Mouse (Mus musculus): ENCODE results near the gene Alms1. TPM values are rescaled to one million over a fixed set of nuclear protein-coding genes. Genes with fewer than 3 reads are reported as not detected.

Gene Alms1
- polyA plus RNA-seq (2015; fragmentation: Nextera tagmentation; extraction: Ambion mirVana), result 5.2 and 5.9 TPM in 2 replicates

GRCm38 (mm10) chr6:85587396-85588143 lies at the start of gene Alms1:
Gene Alms1 (plus strand): TSS chr6:85587531.
- Histone ChIP-seq H3K9me3 (no peaks in the 10 kb centered on the region), H3K4me3 (peak within 1 kb of the TSS; percentile 63), H3K4me1 (peaks cover 27% of the 10 kb centered on the region), H3K4me2 (peak within 1 kb of the TSS; percentile 71), H3K36me3 (replicated peaks) (no peaks in the 10 kb centered on the region), H3K9ac (peak within 1 kb of the TSS; percentile 62), H3K27me3 (replicated peaks) (no peaks in the 10 kb centered on the region), H3K27ac (peak within 1 kb of the TSS; percentile 80)
- peak; percentile 98 for ATAC-seq (replicated peaks)
- under 1% methylated on average over 59 of the region's 59 CpGs for WGBS

GRCm38 (mm10) chr6:85543351-85544175 lies 43.8 kb upstream of the Alms1 start:
- no peaks in the 10 kb centered on the region for H3K27me3 ChIP-seq (replicated peaks)
- no peaks in the 10 kb centered on the region for H3K9me3 ChIP-seq
- H3K36me3 ChIP-seq (replicated peaks), result no peaks in the 10 kb centered on the region
- H3K9ac ChIP-seq, result no peak overlapping the region
- ATAC-seq (replicated peaks), result no peak
- H3K4me2 ChIP-seq, result no peak overlapping the region
- no peak overlapping the region for H3K27ac ChIP-seq
- H3K4me1 ChIP-seq, result no peaks in the 10 kb centered on the region
- WGBS, result 78% methylated on average over 10 of the region's 10 CpGs
- no peak overlapping the region for H3K4me3 ChIP-seq

DNA sequence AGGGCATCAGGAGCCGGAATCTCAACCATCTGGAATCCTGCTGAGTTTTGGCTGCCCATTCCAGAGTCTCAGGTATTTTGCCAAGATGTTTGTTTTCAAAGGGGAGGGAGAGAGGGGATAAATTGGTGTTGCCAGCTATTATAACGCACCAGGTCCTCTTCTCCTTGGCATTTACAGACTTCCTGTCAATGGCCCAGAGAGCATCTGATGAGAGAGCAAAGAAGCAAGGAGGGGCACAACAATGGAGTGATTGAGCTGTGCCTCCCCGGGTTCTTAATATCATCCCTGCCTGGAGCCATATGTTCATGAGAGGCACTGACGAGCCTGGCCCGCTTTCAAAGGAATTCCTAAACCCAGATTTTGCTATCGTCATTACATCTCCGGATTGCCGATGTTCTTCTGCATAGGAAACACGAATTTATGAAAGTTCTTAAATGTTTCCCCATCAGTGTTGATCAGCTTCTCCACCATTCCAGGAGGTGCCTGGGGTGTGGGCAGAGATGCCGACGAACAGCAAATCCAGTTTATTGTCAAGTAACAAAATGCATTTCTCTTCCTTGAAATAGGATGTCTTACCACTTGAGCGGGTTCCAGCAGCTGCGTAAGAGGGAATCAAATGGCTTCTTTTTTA lies 43.0 kb upstream of the Alms1 start:
- no peak overlapping the region for H3K4me3 ChIP-seq
- no peak overlapping the region for H3K9ac ChIP-seq
- H3K36me3 ChIP-seq (replicated peaks), result no peaks in the 10 kb centered on the region
- WGBS, result 69% methylated on average over 13 of the region's 13 CpGs
- no peaks in the 10 kb centered on the region for H3K9me3 ChIP-seq
- H3K27me3 ChIP-seq (replicated peaks), result no peaks in the 10 kb centered on the region
- H3K4me2 ChIP-seq, result no peak overlapping the region
- no peak for ATAC-seq (replicated peaks)
- H3K27ac ChIP-seq, result no peak overlapping the region
- no peaks in the 10 kb centered on the region for H3K4me1 ChIP-seq

DNA sequence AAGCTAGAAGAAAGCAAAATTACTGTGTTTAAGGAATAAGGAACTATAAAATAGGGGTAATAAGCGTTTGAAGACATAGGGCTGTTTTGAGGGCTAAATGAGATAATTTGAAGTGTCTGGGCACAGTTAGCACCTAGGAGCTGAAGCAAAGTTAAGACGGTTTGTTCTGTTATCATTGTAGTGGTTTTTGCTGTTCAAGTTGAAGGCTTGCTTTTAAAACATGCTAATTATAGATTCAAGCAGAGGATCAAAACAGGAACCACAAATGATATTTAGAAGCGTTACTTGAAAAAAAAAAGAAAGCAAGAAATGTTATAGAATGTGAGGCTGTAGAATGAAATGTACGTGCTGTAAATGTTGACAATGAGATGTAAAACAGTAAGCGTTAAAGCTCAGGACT lies 39.7 kb upstream of the Alms1 start:
- Histone ChIP-seq H3K4me1 (no peaks in the 10 kb centered on the region), H3K4me2 (no peak overlapping the region), H3K36me3 (replicated peaks) (no peaks in the 10 kb centered on the region), H3K9me3 (no peaks in the 10 kb centered on the region), H3K4me3 (no peak overlapping the region), H3K27ac (no peak overlapping the region), H3K9ac (no peak overlapping the region), H3K27me3 (replicated peaks) (no peaks in the 10 kb centered on the region)
- no peak for ATAC-seq (replicated peaks)
- WGBS, result 88% methylated on average over 5 of the region's 5 CpGs

DNA sequence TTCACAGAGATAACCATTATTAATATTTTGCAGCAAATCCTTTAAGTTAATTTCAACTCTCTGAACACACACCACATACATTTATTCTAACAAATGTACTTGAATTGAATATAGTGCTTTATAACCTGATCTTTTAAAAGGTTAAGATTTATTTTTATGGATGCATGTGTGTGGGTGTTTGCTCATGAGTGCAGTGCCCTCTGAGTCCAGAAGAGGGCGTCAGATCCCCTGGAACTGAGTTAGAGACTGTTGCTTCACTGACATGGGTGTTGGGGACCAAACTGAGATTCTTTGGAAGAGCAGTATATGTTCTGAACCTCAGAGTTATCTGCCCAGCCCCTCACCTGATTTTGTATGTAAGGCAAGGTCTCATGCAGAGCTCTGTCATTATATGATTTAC lies 25.0 kb upstream of the Alms1 start:
- no peaks in the 10 kb centered on the region for H3K36me3 ChIP-seq (replicated peaks)
- H3K4me2 ChIP-seq, result no peak overlapping the region
- H3K27ac ChIP-seq, result no peak overlapping the region
- H3K9ac ChIP-seq, result no peak overlapping the region
- H3K27me3 ChIP-seq (replicated peaks), result no peaks in the 10 kb centered on the region
- H3K4me3 ChIP-seq, result no peak overlapping the region
- WGBS, result 19% methylated on average over 1 of the region's 1 CpGs
- no peak for ATAC-seq (replicated peaks)
- no peaks in the 10 kb centered on the region for H3K4me1 ChIP-seq
- no peaks in the 10 kb centered on the region for H3K9me3 ChIP-seq

- Histone ChIP-seq H3K4me1 (no peaks in the 10 kb centered on the region), H3K4me3 (no peak overlapping the region), H3K27me3 (replicated peaks) (no peaks in the 10 kb centered on the region), H3K27ac (no peak overlapping the region), H3K9ac (no peak overlapping the region), H3K4me2 (no peak overlapping the region), H3K9me3 (no peaks in the 10 kb centered on the region), H3K36me3 (replicated peaks) (no peaks in the 10 kb centered on the region)
- WGBS, result 85% methylated on average over 5 of the region's 5 CpGs
- no peak for ATAC-seq (replicated peaks)
Observed at GRCm38 (mm10) chr6:85572816-85573215, 14.5 kb upstream of the Alms1 start.

DNA sequence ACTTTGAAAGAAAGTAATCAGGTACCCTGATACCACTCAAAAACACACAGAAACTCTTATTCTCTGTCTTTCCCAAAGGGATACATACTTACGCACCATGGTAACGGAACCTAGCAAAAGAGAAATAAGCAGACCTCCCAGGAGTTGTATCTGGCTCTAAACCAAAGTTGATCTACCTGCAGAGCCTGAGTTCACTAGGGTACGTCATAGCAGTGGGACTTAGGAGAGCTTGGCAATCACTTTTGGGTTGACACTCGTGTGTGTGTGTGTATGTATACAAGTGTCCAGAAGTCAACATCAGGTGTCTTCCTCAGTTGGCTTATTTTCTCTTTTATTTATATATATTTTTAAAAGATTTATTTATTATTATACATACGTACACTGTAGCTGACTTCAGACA lies 5.6 kb upstream of the Alms1 start:
- Histone ChIP-seq H3K4me2 (no peak overlapping the region), H3K36me3 (replicated peaks) (no peaks in the 10 kb centered on the region), H3K4me3 (no peak overlapping the region), H3K9ac (no peak overlapping the region), H3K27me3 (replicated peaks) (no peaks in the 10 kb centered on the region), H3K4me1 (no peaks in the 10 kb centered on the region), H3K27ac (no peak overlapping the region), H3K9me3 (no peaks in the 10 kb centered on the region)
- no peak for ATAC-seq (replicated peaks)
- WGBS, result 89% methylated on average over 5 of the region's 5 CpGs

DNA sequence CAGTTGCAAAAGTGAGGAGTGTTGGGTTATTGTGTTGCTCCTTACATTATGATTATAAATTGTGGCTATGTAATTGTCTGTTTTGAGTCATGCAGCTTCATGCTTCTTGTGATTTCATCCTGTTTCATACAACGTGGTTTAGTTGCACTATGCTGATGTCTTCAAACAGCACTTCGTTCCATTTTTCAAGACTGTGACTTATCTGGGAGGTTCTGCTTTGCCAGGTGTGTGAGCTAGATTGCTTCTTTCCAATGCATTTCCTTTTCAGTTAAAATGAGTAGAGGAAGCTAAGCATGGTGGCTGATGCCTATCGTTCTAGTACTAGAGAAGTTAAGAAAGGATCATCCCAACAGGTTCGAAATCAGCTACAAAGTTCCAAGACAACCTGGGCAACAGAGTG lies 2.7 kb upstream of the Alms1 start:
- H3K4me2 ChIP-seq, result no peak overlapping the region
- H3K4me1 ChIP-seq, result peaks cover 18% of the 10 kb centered on the region
- no peaks in the 10 kb centered on the region for H3K36me3 ChIP-seq (replicated peaks)
- no peaks in the 10 kb centered on the region for H3K27me3 ChIP-seq (replicated peaks)
- 91% methylated on average over 4 of the region's 4 CpGs for WGBS
- H3K9ac ChIP-seq, result no peak overlapping the region
- no peak for ATAC-seq (replicated peaks)
- H3K27ac ChIP-seq, result no peak overlapping the region
- H3K4me3 ChIP-seq, result no peak overlapping the region
- no peaks in the 10 kb centered on the region for H3K9me3 ChIP-seq

GRCm38 (mm10) chr6:85586805-85587367 lies 445 bp upstream of the Alms1 start:
- no peak for ATAC-seq (replicated peaks)
- H3K4me2 ChIP-seq, result peak overlapping the region; percentile 71
- no peaks in the 10 kb centered on the region for H3K9me3 ChIP-seq
- no peaks in the 10 kb centered on the region for H3K27me3 ChIP-seq (replicated peaks)
- H3K36me3 ChIP-seq (replicated peaks), result no peaks in the 10 kb centered on the region
- peak overlapping the region; percentile 80 for H3K27ac ChIP-seq
- H3K4me3 ChIP-seq, result peak overlapping the region; percentile 63
- 29% methylated on average over 9 of the region's 9 CpGs for WGBS
- peak overlapping the region; percentile 62; the same call in 1 of the 2 replicates for H3K9ac ChIP-seq
- H3K4me1 ChIP-seq, result peaks cover 27% of the 10 kb centered on the region

- H3K4me3 ChIP-seq, result peak overlapping the region; percentile 63
- peak overlapping the region; percentile 80 for H3K27ac ChIP-seq
- peaks cover 27% of the 10 kb centered on the region for H3K4me1 ChIP-seq
- peak overlapping the region; percentile 71 for H3K4me2 ChIP-seq
- H3K9me3 ChIP-seq, result no peaks in the 10 kb centered on the region
- no peaks in the 10 kb centered on the region for H3K27me3 ChIP-seq (replicated peaks)
- no peaks in the 10 kb centered on the region for H3K36me3 ChIP-seq (replicated peaks)
- peak; percentile 41; the same call in 1 of the 2 replicates for ATAC-seq (replicated peaks)
- WGBS, result 0% methylated on average over 10 of the region's 10 CpGs
- peak overlapping the region; percentile 62 for H3K9ac ChIP-seq
Observed at GRCm38 (mm10) chr6:85588164-85588563, 833 bp downstream of the Alms1 start.

- Histone ChIP-seq H3K36me3 (replicated peaks) (no peaks in the 10 kb centered on the region), H3K4me3 (peak overlapping the region; percentile 63), H3K9ac (peak overlapping the region; percentile 62), H3K27ac (no peak overlapping the region; the same call in 1 of the 2 replicates), H3K4me1 (peaks cover 27% of the 10 kb centered on the region), H3K9me3 (no peaks in the 10 kb centered on the region), H3K4me2 (peak overlapping the region; percentile 71), H3K27me3 (replicated peaks) (no peaks in the 10 kb centered on the region)
- ATAC-seq (replicated peaks), result no peak
- 3% methylated on average over 4 of the region's 4 CpGs for WGBS
Observed at GRCm38 (mm10) chr6:85588568-85588967, 1.2 kb downstream of the Alms1 start.

GRCm38 (mm10) chr6:85590116-85590515 lies 2.8 kb downstream of the Alms1 start:
- Histone ChIP-seq H3K4me1 (peaks cover 27% of the 10 kb centered on the region), H3K9me3 (no peaks in the 10 kb centered on the region), H3K9ac (no peak overlapping the region), H3K27ac (no peak overlapping the region), H3K4me2 (no peak overlapping the region), H3K4me3 (no peak overlapping the region), H3K27me3 (replicated peaks) (no peaks in the 10 kb centered on the region), H3K36me3 (replicated peaks) (no peaks in the 10 kb centered on the region)
- no peak for ATAC-seq (replicated peaks)
- 70% methylated on average over 2 of the region's 2 CpGs for WGBS
